Mouse (Mus musculus) neural tube, embryonic 15.5 days (tissue): ENCODE measurements around the gene Gm10256. TPM values are rescaled to one million over a fixed set of nuclear protein-coding genes. Genes with fewer than 3 reads are reported as not detected.
"Not testable (repeated sequence)": the region's sequence is repeated elsewhere in the genome, so short reads cannot be mapped to it uniquely, and the experiment has no call there.

Experiments
- ATAC-seq: fragments of 200-750 bp; cut with Nextera tagmentation; 2 replicates; pipeline ENCODE4 v1.8.0; 2017; ENCODE audit warnings: mild to moderate bottlenecking, moderate TSS enrichment, moderate library complexity; ENCODE audit not compliant: low FRiP score
- H3K27ac ChIP-seq: fragments of 300-500 bp; sonication (generic); replicated peaks from 2 replicates; pipeline ENCODE4 v1.5.1; 2015; ENCODE audit warnings: mild to moderate bottlenecking, inconsistent platforms
- H3K27me3 ChIP-seq: fragments of 300-500 bp; sonication (generic); replicated peaks from 2 replicates; pipeline ENCODE4 v1.6.1; 2015; ENCODE audit warnings: inconsistent platforms
- H3K36me3 ChIP-seq: fragments of 300-500 bp; sonication (generic); 2 replicates; pipeline ENCODE4 v1.6.1; 2015; ENCODE audit warnings: inconsistent platforms
- H3K4me1 ChIP-seq: fragments of 300-500 bp; sonication (generic); 2 replicates; pipeline ENCODE4 v1.6.1; 2015; ENCODE audit warnings: inconsistent platforms
- H3K4me2 ChIP-seq: fragments of 300-500 bp; sonication (generic); 2 replicates; pipeline ENCODE4 v1.6.1; 2015; ENCODE audit warnings: inconsistent platforms, mild to moderate bottlenecking, moderate library complexity
- H3K4me3 ChIP-seq: fragments of 300-500 bp; sonication (generic); replicated peaks from 2 replicates; pipeline ENCODE4 v1.5.1; 2015; ENCODE audit warnings: mild to moderate bottlenecking, inconsistent platforms
- H3K9ac ChIP-seq: fragments of 300-500 bp; sonication (generic); replicated peaks from 2 replicates; pipeline ENCODE4 v1.6.1; 2015; ENCODE audit warnings: mild to moderate bottlenecking, inconsistent platforms
- H3K9me3 ChIP-seq: fragments of 300-500 bp; sonication (generic); replicated peaks from 2 replicates; pipeline ENCODE4 v1.6.1; 2016; ENCODE audit warnings: inconsistent platforms
- WGBS: fragments of 180-500 bp; shearing (Covaris S2); methylation state at CpG from one replicate; pipeline ENCODE4 v1.1.7; 2015; ENCODE audit warnings: mixed read lengths; 5-methylcytosine and 5-hydroxymethylcytosine counted together
- polyA plus RNA-seq: library from polyadenylated mRNA; unstranded; fragments of >200 nt; fragmentation: Nextera tagmentation; extraction: Ambion mirVana; gene quantifications from 2 replicates; pipeline ENCODE4 v1.2.1, GENCODE M21; 2015

Gene Gm10256
- not detected in 2 replicates for polyA plus RNA-seq

DNA sequence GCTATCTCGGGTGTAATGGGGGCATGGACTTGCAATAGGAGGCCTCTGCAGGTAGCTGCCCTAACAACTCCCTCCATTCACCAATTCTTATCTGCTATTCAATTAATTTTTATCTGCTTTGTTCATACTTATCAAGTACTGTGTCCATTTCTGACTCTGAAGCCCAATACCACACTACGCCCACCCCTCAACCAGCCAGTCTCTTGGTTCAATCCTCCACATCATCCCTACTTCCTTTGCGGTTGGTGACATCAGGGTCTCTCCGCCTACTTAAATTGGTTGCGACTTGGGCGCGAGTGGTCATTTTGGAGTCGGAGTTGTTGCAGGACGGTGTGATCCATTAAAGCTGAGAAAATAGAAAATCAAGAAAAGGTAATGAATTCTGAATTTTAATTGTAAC lies at the start of gene Gm10256, which contains the start of gene Rbmy:
TSS of gene Gm10256 (plus strand) at position 320 of the 400 bp plus-strand sequence.
TSS of gene Rbmy (plus strand) at position 301 of the 400 bp plus-strand sequence.
- not testable (repeated sequence) for ATAC-seq, H3K9me3 ChIP-seq, H3K4me3 ChIP-seq, H3K4me2 ChIP-seq, H3K27me3 ChIP-seq, H3K9ac ChIP-seq, H3K4me1 ChIP-seq, H3K36me3 ChIP-seq, H3K27ac ChIP-seq
- no CpG with 5 or more reads among the region's 9 CpGs for WGBS

GRCm38 (mm10) chrY:2796105-2796504 lies 34.4 kb upstream of the Gm10256 start, which contains the start of gene Gm4064:
Gene Gm4064, minus strand, starts transcription at chrY:2796205.
- H3K4me3 ChIP-seq, H3K36me3 ChIP-seq, H3K27ac ChIP-seq, H3K27me3 ChIP-seq, H3K4me1 ChIP-seq, ATAC-seq, H3K4me2 ChIP-seq, H3K9me3 ChIP-seq, H3K9ac ChIP-seq: not testable (repeated sequence)
- no CpG with 5 or more reads among the region's 8 CpGs for WGBS

GRCm38 (mm10) chrY:2900689-2901088 lies 70.2 kb downstream of the Gm10256 start, which contains the start of gene Gm10352:
Gene Gm10352, plus strand, starts transcription at chrY:2900989.
- not testable (repeated sequence) for H3K4me2 ChIP-seq, H3K9ac ChIP-seq, H3K9me3 ChIP-seq, H3K27me3 ChIP-seq, H3K4me1 ChIP-seq, H3K4me3 ChIP-seq, H3K27ac ChIP-seq, ATAC-seq, H3K36me3 ChIP-seq
- WGBS: no CpG with 5 or more reads among the region's 9 CpGs

Other genes with a start within 250 kb of the Gm10256 start
- gene H2al2c, start 231.6 kb upstream of the Gm10256 start, polyA plus RNA-seq: not detected in 2 replicates
- gene Sry, start 167.0 kb upstream of the Gm10256 start, polyA plus RNA-seq: not detected in 2 replicates
- gene H2al2b, start 110.0 kb upstream of the Gm10256 start, polyA plus RNA-seq: not detected in 2 replicates
- not detected in 2 replicates for gene Gm4064, start 34.5 kb upstream of the Gm10256 start, polyA plus RNA-seq
- gene Rbmy, start within 50 bp of the Gm10256 start, polyA plus RNA-seq: not detected in 2 replicates
- 0.15 and 0.28 TPM in 2 replicates for gene Gm10352, start 70.3 kb downstream of the Gm10256 start, polyA plus RNA-seq
- gene Gm29289, start 101.9 kb downstream of the Gm10256 start, polyA plus RNA-seq: not detected in 2 replicates